ENCODE assay signal across 29 mouse cellular contexts in genomic region chr16:92739997-92740396, GRCm38 (mm10).
DNase-seq lines count a peak whose midpoint lies in the region; ATAC-seq and TF ChIP-seq lines count a peak whose summit lies in the region.
"Had no signal": no experiment of that assay in that cellular context is flagged by ENCODE, and none has a peak within 500 bp of the region (broad histone marks: within the 10 kb centered on the region; RNA-seq: fewer than 3 reads in every experiment).

No protein-coding gene starts in this region.

- H3K36me3 ChIP-seq in hindbrain, postnatal 0 days (ENCODE audit: insufficient read depth, low read length) = no peaks in the 10 kb centered on the region
- H3K36me3 ChIP-seq in hindbrain, embryonic 16.5 days (ENCODE audit: control insufficient read depth, insufficient read depth, low read length) = no peaks in the 10 kb centered on the region
- no peaks in the 10 kb centered on the region for H3K36me3 ChIP-seq in embryonic facial prominence, embryonic 10.5 days (replicated peaks)
- H3K36me3 ChIP-seq in forebrain, embryonic 16.5 days (ENCODE audit: control insufficient read depth, insufficient read depth) = no peaks in the 10 kb centered on the region
- H3K36me3 ChIP-seq: hindbrain, embryonic 13.5 days; limb, embryonic 12.5 days; neural tube, embryonic 15.5 days had no signal

- no peak overlapping the region for H3K4me2 ChIP-seq in hindbrain, postnatal 0 days (ENCODE audit: low read depth, low read length)
- no peak overlapping the region for H3K4me2 ChIP-seq in hindbrain, embryonic 16.5 days (ENCODE audit: low read length)
- H3K4me2 ChIP-seq in forebrain, embryonic 16.5 days (ENCODE audit: low read length) = no peak overlapping the region
- H3K4me2 ChIP-seq: heart, embryonic 11.5 days; hindbrain, embryonic 13.5 days; limb, embryonic 12.5 days; liver, embryonic 11.5 days; neural tube, embryonic 15.5 days had no signal

- H3K27me3 ChIP-seq in hindbrain, postnatal 0 days (ENCODE audit: insufficient read depth, low read length) = no peaks in the 10 kb centered on the region
- no peaks in the 10 kb centered on the region for H3K27me3 ChIP-seq in hindbrain, embryonic 16.5 days (replicated peaks; ENCODE audit: control insufficient read depth, insufficient read depth, low read length)
- H3K27me3 ChIP-seq in embryonic facial prominence, embryonic 10.5 days (replicated peaks; ENCODE audit: low read depth, poor library complexity, severe bottlenecking) = peaks cover 9% of the 10 kb centered on the region; the same call in 1 of the 2 replicates
- no peaks in the 10 kb centered on the region for H3K27me3 ChIP-seq in forebrain, embryonic 16.5 days (replicated peaks; ENCODE audit: control insufficient read depth, insufficient read depth, low read length)
- H3K27me3 ChIP-seq: neural tube, embryonic 15.5 days had no signal

- no peaks in the 10 kb centered on the region for H3K9me3 ChIP-seq in hindbrain, postnatal 0 days (ENCODE audit: low read length)
- no peaks in the 10 kb centered on the region for H3K9me3 ChIP-seq in hindbrain, embryonic 16.5 days (ENCODE audit: control insufficient read depth, low read length)
- no peaks in the 10 kb centered on the region for H3K9me3 ChIP-seq in embryonic facial prominence, embryonic 10.5 days
- no peaks in the 10 kb centered on the region for H3K9me3 ChIP-seq in forebrain, embryonic 16.5 days (ENCODE audit: control insufficient read depth, low read length)
- H3K9me3 ChIP-seq: hindbrain, embryonic 13.5 days; limb, embryonic 12.5 days; neural tube, embryonic 15.5 days had no signal

- H3K4me3 ChIP-seq in hindbrain, postnatal 0 days (ENCODE audit: low read length) = no peak overlapping the region
- no peak overlapping the region for H3K4me3 ChIP-seq in hindbrain, embryonic 16.5 days (ENCODE audit: low read length)
- no peak overlapping the region for H3K4me3 ChIP-seq in bone marrow macrophage, adult 2 months (ENCODE audit: insufficient read depth, low read length)
- no peak overlapping the region for H3K4me3 ChIP-seq in embryonic facial prominence, embryonic 10.5 days
- H3K4me3 ChIP-seq in forebrain, embryonic 16.5 days (replicated peaks; ENCODE audit: low read length) = no peak overlapping the region
- H3K4me3 ChIP-seq: erythroblast, embryonic 14.5 days; hindbrain, embryonic 13.5 days; left cerebral cortex, adult 2 months; limb, embryonic 12.5 days; neural tube, embryonic 15.5 days had no signal

- H3K9ac ChIP-seq in hindbrain, postnatal 0 days (replicated peaks; ENCODE audit: low read length) = no peak overlapping the region
- H3K9ac ChIP-seq in hindbrain, embryonic 16.5 days (ENCODE audit: low read depth, low read length) = no peak overlapping the region
- H3K9ac ChIP-seq in forebrain, embryonic 16.5 days (replicated peaks; ENCODE audit: low read depth, low read length) = no peak overlapping the region
- H3K9ac ChIP-seq: hindbrain, embryonic 13.5 days; limb, embryonic 12.5 days; liver, postnatal 0 days; neural tube, embryonic 15.5 days had no signal

- no peak overlapping the region for H3K27ac ChIP-seq in hindbrain, postnatal 0 days
- no peak overlapping the region for H3K27ac ChIP-seq in hindbrain, embryonic 16.5 days (ENCODE audit: low read depth, low read length)
- peak overlapping the region; percentile 60 for H3K27ac ChIP-seq in bone marrow macrophage, adult 2 months (ENCODE audit: insufficient read depth, low read depth, low read length)
- peak overlapping the region; percentile 19; the same call in 1 of the 2 replicates for H3K27ac ChIP-seq in embryonic facial prominence, embryonic 10.5 days (replicated peaks)
- H3K27ac ChIP-seq in forebrain, embryonic 16.5 days (ENCODE audit: low read length) = no peak overlapping the region
- H3K27ac ChIP-seq: hindbrain, embryonic 13.5 days; left cerebral cortex, adult 2 months; limb, embryonic 12.5 days; macrophage; neural tube, embryonic 15.5 days had no signal

- 32% methylated on average over 12 of the region's 12 CpGs for WGBS in hindbrain, postnatal 0 days
- 38% methylated on average over 12 of the region's 12 CpGs for WGBS in hindbrain, embryonic 16.5 days
- 56% methylated on average over 12 of the region's 12 CpGs for WGBS in embryonic facial prominence, embryonic 10.5 days
- WGBS in forebrain, embryonic 16.5 days = 33% methylated on average over 12 of the region's 12 CpGs

- no peak for TF ChIP-seq CTCF in hindbrain, postnatal 0 days (IDR thresholded peaks at IDR 0.05; ENCODE audit: low read depth)
- TF ChIP-seq CTCF in bone marrow macrophage, adult 2 months (IDR thresholded peaks at IDR 0.05; ENCODE audit: low read depth, low read length) = no peak

- no peak for TF ChIP-seq POLR2A in bone marrow macrophage, adult 2 months (IDR thresholded peaks at IDR 0.05; ENCODE audit: borderline replicate concordance, low read depth, low read length)

- DNase-seq in hindbrain, postnatal 0 days (ENCODE audit: low spot score) = peak; percentile 28
- no peak for DNase-seq in embryonic facial prominence, embryonic 10.5 days (ENCODE audit: low spot score)
- no peak for DNase-seq in gastrocnemius, postnatal 14 days
- no peak for DNase-seq in ovary, postnatal 10 days (ENCODE audit: low spot score)
- no peak for DNase-seq in embryo, embryonic 10.5 days (ENCODE audit: low spot score)
- DNase-seq: adrenal gland, adult 2 months; cerebellum, adult 11-12 months; cerebellum, adult 9-11 months; gastrocnemius, postnatal 36 days; heart, adult 18-20 months; heart, postnatal 4 days; kidney, adult 11 months; kidney, postnatal 25 days; liver, postnatal 0 days; midbrain, embryonic 14.5 days; right cerebral cortex, postnatal 4 days had no signal

- no peaks in the 10 kb centered on the region for H3K4me1 ChIP-seq in hindbrain, postnatal 0 days (ENCODE audit: insufficient read depth, low read length)
- no peaks in the 10 kb centered on the region for H3K4me1 ChIP-seq in hindbrain, embryonic 16.5 days (ENCODE audit: control insufficient read depth, insufficient read depth, low read depth, low read length)
- peaks cover 18% of the 10 kb centered on the region for H3K4me1 ChIP-seq in bone marrow macrophage, adult 2 months (ENCODE audit: control insufficient read depth, insufficient read depth, low read length)
- H3K4me1 ChIP-seq in embryonic facial prominence, embryonic 10.5 days = peaks cover 32% of the 10 kb centered on the region
- H3K4me1 ChIP-seq in forebrain, embryonic 16.5 days (replicated peaks; ENCODE audit: control insufficient read depth, insufficient read depth, low read length) = peaks cover 4% of the 10 kb centered on the region; the same call in 1 of the 2 replicates
- H3K4me1 ChIP-seq: neural tube, embryonic 15.5 days had no signal

- no peak for ATAC-seq in hindbrain, postnatal 0 days
- ATAC-seq in hindbrain, embryonic 16.5 days = no peak
- peak; percentile 64 for ATAC-seq in forebrain, embryonic 16.5 days
- ATAC-seq: activated CD4-positive, CD25-positive, alpha-beta regulatory T cell, adult 4 months; inflammation-experienced regulatory T-cells, adult 6 months; liver, postnatal 0 days had no signal

- intact Hi-C loops in gastrocnemius, postnatal 14 days (cut with DNase I; ENCODE audit: low total_unique reads) = no loop called here

Comparison
In these comparisons a context has a peak if more than half of its experiments do, and no peak if none do; other contexts are left out.
1. H3K27ac ChIP-seq: peak in bone marrow macrophage, adult 2 months (single experiment) and embryonic facial prominence, embryonic 10.5 days (single experiment); none in hindbrain, postnatal 0 days (single experiment), hindbrain, embryonic 16.5 days (single experiment) and forebrain, embryonic 16.5 days (single experiment).